Mouse (Mus musculus) fibroblast of lung, adult 2 months (primary cell): ENCODE data around the gene Aldh1a1.
A peak's percentile ranks its signal among the peaks of the same experiment; 100 is the strongest.

ENCODE experiments used
- DNase-seq: peaks from one replicate; pipeline ENCODE4 v3.0.0-alpha.2; 2011; ENCODE audit warnings: low read depth

Aldh1a1 gene

DNA sequence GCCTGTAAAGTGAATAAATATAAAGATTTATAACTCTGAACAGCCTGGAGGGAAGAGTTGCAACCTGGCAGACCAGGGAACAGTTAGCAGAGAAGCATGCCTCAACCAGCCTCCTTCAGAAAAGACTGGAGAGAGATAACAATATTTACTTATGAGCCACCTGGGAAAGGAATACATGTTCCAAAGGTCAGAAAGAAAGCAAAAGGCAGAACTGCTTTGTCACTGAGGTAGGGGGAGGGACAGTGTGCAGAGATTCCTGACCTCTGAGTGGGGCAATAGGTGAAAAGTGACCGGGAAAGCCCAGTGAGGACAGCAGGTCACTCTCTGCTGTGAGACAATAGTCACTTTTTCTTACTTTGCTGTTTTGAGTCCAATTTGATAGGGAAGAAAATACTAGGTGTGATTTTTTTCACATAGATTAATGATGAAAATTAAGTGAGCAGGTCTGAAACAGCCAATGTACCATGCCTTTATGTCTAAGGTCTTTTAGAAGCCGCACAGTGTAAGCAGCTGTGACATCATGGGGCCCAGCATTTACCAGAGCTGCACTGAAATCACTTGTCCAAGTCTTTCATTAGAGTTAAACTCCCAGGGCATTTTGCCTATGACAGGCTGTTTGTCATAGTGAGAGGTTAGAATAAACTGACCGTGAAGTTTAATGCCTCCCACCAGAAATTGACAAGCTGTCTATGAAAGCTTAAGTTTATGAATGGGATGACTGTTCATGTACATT, 161.8 kb downstream of the Aldh1a1 start:
- no peak for DNase-seq

- DNase-seq = peak; percentile 21
Measured at GRCm38 (mm10) chr19:20677697-20678355, 185.3 kb downstream of the Aldh1a1 start.
